Mouse (Mus musculus): ENCODE measurements at regions not wholly inside any gene's neighbourhood (a gene's known extent, or its start where the extent isn't known, plus 50 kb on each side); places are given as distances from the start of the nearest gene placed in this dataset.
A peak's percentile ranks its signal among the peaks of the same experiment; 100 is the strongest.

DNA sequence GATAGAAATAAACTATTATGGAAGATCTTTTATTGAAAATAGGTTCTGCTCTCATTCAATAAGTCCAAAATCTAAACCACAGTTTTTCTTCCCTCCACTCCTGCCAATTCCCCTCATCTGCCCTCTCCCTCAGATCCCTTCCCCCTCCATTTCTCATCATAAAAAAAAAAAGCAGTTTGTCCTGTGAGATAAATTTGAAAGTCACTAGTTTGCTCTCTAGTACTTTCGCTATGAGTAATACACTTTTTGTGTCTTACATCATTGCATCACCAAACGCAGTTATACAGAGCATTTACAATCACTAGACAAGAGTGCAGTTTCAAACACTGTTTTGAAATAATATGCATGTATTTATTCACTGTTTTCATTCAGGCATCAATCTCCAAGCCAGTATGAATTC is 980.5 kb downstream of the Galc start:
- no peak overlapping the region for H3K27ac ChIP-seq (ENCODE audit: low read depth, low read length)
- 79% methylated on average over 2 of the region's 2 CpGs for WGBS
- no peaks in the 10 kb centered on the region for H3K9me3 ChIP-seq (ENCODE audit: low read length)
- TF ChIP-seq CTCF (IDR thresholded peaks at IDR 0.05): no peak
- H3K4me3 ChIP-seq (ENCODE audit: low read depth, low read length): no peak overlapping the region
- no peaks in the 10 kb centered on the region for H3K4me1 ChIP-seq (ENCODE audit: insufficient read depth, low read length)
- H3K9ac ChIP-seq (replicated peaks; ENCODE audit: low read length, poor library complexity, severe bottlenecking): no peak overlapping the region
- ATAC-seq (ENCODE audit: low FRiP score) (no peak), DNase-seq (ENCODE audit: low spot score) (no peak)
- H3K27me3 ChIP-seq (ENCODE audit: insufficient read depth, low read length): no peaks in the 10 kb centered on the region
- no peaks in the 10 kb centered on the region for H3K36me3 ChIP-seq (ENCODE audit: insufficient read depth, low read length)
- H3K4me2 ChIP-seq (ENCODE audit: low read depth, low read length, poor library complexity, severe bottlenecking): no peak overlapping the region

- peak; percentile 52 for TF ChIP-seq CTCF (IDR thresholded peaks at IDR 0.05)
- ATAC-seq (ENCODE audit: low FRiP score) (no peak), DNase-seq (ENCODE audit: low spot score) (peak; percentile 23)
- 73% methylated on average over 1 of the region's 1 CpGs for WGBS
- Histone ChIP-seq H3K4me3 (ENCODE audit: low read depth, low read length) (no peak overlapping the region), H3K4me1 (ENCODE audit: insufficient read depth, low read length) (no peaks in the 10 kb centered on the region), H3K4me2 (ENCODE audit: low read depth, low read length, poor library complexity, severe bottlenecking) (no peak overlapping the region), H3K27ac (ENCODE audit: low read depth, low read length) (no peak overlapping the region), H3K9ac (replicated peaks; ENCODE audit: low read length, poor library complexity, severe bottlenecking) (no peak overlapping the region), H3K9me3 (ENCODE audit: low read length) (no peaks in the 10 kb centered on the region), H3K27me3 (ENCODE audit: insufficient read depth, low read length) (no peaks in the 10 kb centered on the region), H3K36me3 (ENCODE audit: insufficient read depth, low read length) (no peaks in the 10 kb centered on the region)
Measured at GRCm38 (mm10) chr12:97278331-97278730, 980.9 kb downstream of the Galc start.
